Mouse (Mus musculus): Measurements from ENCODE around the gene Nisch. TPM values are rescaled to one million over a fixed set of nuclear protein-coding genes. Genes with fewer than 3 reads are reported as not detected.

The Nisch gene
- total and polyA plus RNA-seq, 3 experiments = 249 to 462 (median 309) TPM

- no peak for DNase-seq
Measured at GRCm38 (mm10) chr14:31161191-31161590, 55.6 kb downstream of the Nisch start.

GRCm38 (mm10) chr14:31160196-31161150, 56.3 kb downstream of the Nisch start:
- no peak for DNase-seq

GRCm38 (mm10) chr14:31145694-31146093, 71.1 kb downstream of the Nisch start:
- DNase-seq = no peak

GRCm38 (mm10) chr14:31141011-31141410, 75.7 kb downstream of the Nisch start:
- no peak for DNase-seq

GRCm38 (mm10) chr14:31140141-31140540, 76.6 kb downstream of the Nisch start:
- DNase-seq = no peak

- DNase-seq = no peak
Measured at GRCm38 (mm10) chr14:31139666-31140065, 77.1 kb downstream of the Nisch start.

GRCm38 (mm10) chr14:31138897-31139429, 77.8 kb downstream of the Nisch start:
- DNase-seq = no peak

- DNase-seq = no peak
Measured at GRCm38 (mm10) chr14:31138219-31138896, 78.4 kb downstream of the Nisch start.

GRCm38 (mm10) chr14:31137791-31138190, 79.0 kb downstream of the Nisch start:
- DNase-seq = peak; percentile 53

- DNase-seq = no peak
Measured at GRCm38 (mm10) chr14:31137281-31137595, 79.5 kb downstream of the Nisch start.

GRCm38 (mm10) chr14:31136411-31137280, 80.1 kb downstream of the Nisch start:
- no peak for DNase-seq

- DNase-seq = no peak
Measured at GRCm38 (mm10) chr14:31135495-31136410, 81.0 kb downstream of the Nisch start.

- no peak for DNase-seq
Measured at GRCm38 (mm10) chr14:31134015-31135000, 82.4 kb downstream of the Nisch start.

GRCm38 (mm10) chr14:31133023-31133665, 83.6 kb downstream of the Nisch start:
- DNase-seq = no peak

- DNase-seq = no peak
Measured at GRCm38 (mm10) chr14:31132491-31132975, 84.2 kb downstream of the Nisch start.

GRCm38 (mm10) chr14:31132031-31132430, 84.7 kb downstream of the Nisch start:
- no peak for DNase-seq

- no peak for DNase-seq
Measured at GRCm38 (mm10) chr14:31131272-31131821, 85.4 kb downstream of the Nisch start.

All from adrenal gland, adult 2 months (tissue).